Mouse (Mus musculus) midbrain, embryonic 12.5 days (tissue): ENCODE results near the gene Traf3ip1. TPM values are rescaled to one million over a fixed set of nuclear protein-coding genes. Genes with fewer than 3 reads are reported as not detected.

Experiments
- ATAC-seq: fragments of 200-750 bp; cut with Nextera tagmentation; 2 replicates; pipeline ENCODE4 v1.8.0; 2017; ENCODE audit warnings: low read depth, moderate TSS enrichment, moderate library complexity; ENCODE audit not compliant: low FRiP score
- H3K27ac ChIP-seq: fragments of 300-500 bp; sonication (generic); replicated peaks from 2 replicates; pipeline ENCODE4 v1.5.1; 2016; ENCODE audit warnings: mild to moderate bottlenecking
- H3K27me3 ChIP-seq: fragments of 300-500 bp; sonication (generic); 2 replicates; pipeline ENCODE4 v1.6.1; 2016; ENCODE audit warnings: mild to moderate bottlenecking
- H3K36me3 ChIP-seq: fragments of 300-500 bp; sonication (generic); 2 replicates; pipeline ENCODE4 v1.6.1; 2016
- H3K4me1 ChIP-seq: fragments of 300-500 bp; sonication (generic); 2 replicates; pipeline ENCODE4 v1.6.1; 2016
- H3K4me2 ChIP-seq: fragments of 300-500 bp; sonication (generic); replicated peaks from 2 replicates; pipeline ENCODE4 v1.6.1; 2016; ENCODE audit warnings: mild to moderate bottlenecking, moderate library complexity
- H3K4me3 ChIP-seq: fragments of 300-500 bp; sonication (generic); 2 replicates; pipeline ENCODE4 v1.5.1; 2016; ENCODE audit warnings: mild to moderate bottlenecking
- H3K9ac ChIP-seq: fragments of 300-500 bp; sonication (generic); replicated peaks from 2 replicates; pipeline ENCODE4 v1.6.1; 2016; ENCODE audit warnings: mild to moderate bottlenecking, moderate library complexity
- H3K9me3 ChIP-seq: fragments of 300-500 bp; sonication (generic); 2 replicates; pipeline ENCODE4 v1.6.1; 2016; ENCODE audit warnings: mild to moderate bottlenecking
- WGBS: fragments of 180-500 bp; shearing (Covaris S2); methylation state at CpG from one replicate; pipeline ENCODE4 v1.1.7; 2016; 5-methylcytosine and 5-hydroxymethylcytosine counted together
- polyA plus RNA-seq: library from polyadenylated mRNA; unstranded; fragments of >200 nt; fragmentation: Nextera tagmentation; extraction: Ambion mirVana; gene quantifications from 2 replicates; pipeline ENCODE4 v1.2.1, GENCODE M21; 2016

Traf3ip1 gene
- polyA plus RNA-seq, 1 experiment from 2014 or later, result 12.6 TPM

DNA sequence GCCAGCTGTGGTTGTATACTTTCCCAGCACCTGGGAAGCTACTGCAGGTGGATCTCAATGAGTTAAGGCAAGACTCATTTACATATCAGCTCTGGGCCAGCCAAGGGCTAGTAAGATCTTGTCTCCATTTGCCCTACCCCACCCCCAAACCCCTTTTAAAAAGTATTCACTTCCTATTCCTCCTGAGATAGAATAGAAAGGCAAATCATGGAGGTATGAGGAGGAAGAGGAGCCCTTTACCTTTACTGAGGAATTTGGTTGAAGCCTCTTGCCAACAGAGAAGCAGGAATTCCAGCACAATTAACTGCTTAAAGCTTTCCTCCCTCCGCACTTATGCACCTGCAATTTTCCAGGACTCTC, 44.1 kb downstream of the Traf3ip1 start:
- Histone ChIP-seq H3K27me3 (peaks cover 22% of the 10 kb centered on the region), H3K4me2 (no peak overlapping the region), H3K9ac (no peak overlapping the region), H3K4me3 (no peak overlapping the region), H3K36me3 (no peaks in the 10 kb centered on the region), H3K9me3 (no peaks in the 10 kb centered on the region), H3K27ac (no peak overlapping the region), H3K4me1 (peaks cover 12% of the 10 kb centered on the region)
- ATAC-seq, result no peak
- 40% methylated on average over 1 of the region's 1 CpGs for WGBS

DNA sequence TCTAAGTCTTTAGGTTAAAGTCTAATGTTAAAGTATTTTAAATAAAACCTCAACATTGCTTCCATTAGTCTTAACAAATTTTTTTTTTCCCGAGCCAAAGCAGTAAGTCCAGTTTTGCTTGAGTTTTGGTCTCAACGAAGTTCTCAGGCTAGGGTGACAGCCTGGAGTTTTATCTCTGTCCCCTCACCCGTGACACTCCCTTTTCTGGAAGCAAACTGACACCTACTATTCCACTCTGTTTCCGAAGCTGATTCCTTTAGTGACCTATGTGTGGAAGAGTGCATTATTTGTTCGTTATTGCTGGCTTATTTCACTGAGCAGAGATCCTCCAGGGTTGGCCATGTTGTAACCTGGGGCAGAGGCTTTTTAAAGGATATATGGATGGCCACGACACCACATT, 44.8 kb downstream of the Traf3ip1 start:
- Histone ChIP-seq H3K4me2 (peak overlapping the region; percentile 95), H3K27ac (no peak overlapping the region), H3K4me1 (peaks cover 12% of the 10 kb centered on the region), H3K36me3 (peaks cover 2% of the 10 kb centered on the region; the same call in 1 of the 2 replicates), H3K4me3 (peak overlapping the region; percentile 84), H3K9ac (no peak overlapping the region), H3K27me3 (peaks cover 22% of the 10 kb centered on the region), H3K9me3 (no peaks in the 10 kb centered on the region)
- WGBS, result 36% methylated on average over 6 of the region's 6 CpGs
- no peak for ATAC-seq

DNA sequence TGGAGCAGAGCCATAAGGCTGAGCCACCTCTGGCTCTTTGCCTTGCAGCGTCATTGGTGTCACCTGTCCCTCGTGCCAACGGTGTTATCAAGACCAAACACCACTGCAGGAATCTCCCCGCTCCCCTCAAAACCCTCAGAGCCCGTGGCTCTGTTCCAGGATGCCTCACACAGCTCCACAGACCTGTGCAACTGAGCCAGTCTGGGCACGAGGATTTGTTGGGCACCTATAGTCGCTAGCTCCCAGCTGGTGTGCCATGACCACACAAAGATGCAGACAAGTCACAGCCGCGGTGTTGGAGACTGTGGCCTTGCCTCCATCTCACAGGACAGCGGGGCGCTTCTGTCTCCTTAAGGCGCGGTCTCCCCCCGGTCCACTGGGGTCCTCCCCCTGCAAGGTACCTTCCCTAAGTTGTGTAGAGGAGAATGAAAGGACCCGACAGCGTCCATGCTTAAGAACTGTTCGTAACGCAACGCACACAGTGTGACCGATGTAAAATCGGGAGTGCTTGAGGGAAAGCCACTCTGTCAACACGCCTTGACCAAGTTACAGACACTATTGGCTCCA, 45.3 kb downstream of the Traf3ip1 start:
- 3% methylated on average over 22 of the region's 22 CpGs for WGBS
- ATAC-seq, result no peak; the same call in 1 of the 2 replicates

DNA sequence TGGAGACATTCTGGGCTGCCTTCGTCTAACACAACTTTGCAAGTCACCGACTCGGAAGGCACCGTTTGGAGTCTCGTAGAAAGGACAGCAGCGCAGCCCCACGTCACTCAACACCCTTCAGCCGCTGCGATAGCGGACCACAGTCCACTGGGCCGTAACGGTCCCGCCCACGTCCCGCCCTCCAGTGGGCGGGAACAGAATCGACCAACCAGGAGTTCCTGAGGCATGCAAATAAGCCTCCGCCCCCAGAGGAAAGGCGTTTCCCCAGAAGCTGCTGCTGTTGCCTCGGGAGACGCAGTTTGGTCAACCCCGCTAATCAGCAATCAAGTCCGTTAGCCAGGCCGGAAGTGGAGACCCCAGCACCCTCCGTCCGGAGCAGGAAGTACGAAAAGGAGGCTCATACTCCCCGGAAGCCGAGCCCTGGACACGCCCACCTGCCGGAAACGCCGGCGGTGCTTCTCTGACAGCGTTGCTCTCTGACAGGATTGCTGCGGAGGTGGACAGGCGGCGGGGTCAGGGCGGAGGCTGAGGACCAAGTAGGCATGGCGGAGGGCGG, 45.9 kb downstream of the Traf3ip1 start, which contains the start of gene Asb1:
Gene Asb1 (plus strand): TSS at position 274 of the 556 bp plus-strand sequence.
- Histone ChIP-seq H3K4me1 (peaks cover 12% of the 10 kb centered on the region), H3K9me3 (no peaks in the 10 kb centered on the region), H3K4me3 (peak within 1 kb of the TSS; percentile 84), H3K36me3 (peaks cover 13% of the 10 kb centered on the region), H3K27ac (peak within 1 kb of the TSS; percentile 73), H3K27me3 (peaks cover 22% of the 10 kb centered on the region), H3K4me2 (peak within 1 kb of the TSS; percentile 95), H3K9ac (peak within 1 kb of the TSS; percentile 87)
- ATAC-seq, result peak; percentile 97
- WGBS, result under 1% methylated on average over 39 of the region's 41 CpGs

More for the DNA sequence above, 45.3 kb downstream of the Traf3ip1 start:
- H3K4me3 ChIP-seq, result peak overlapping the region; percentile 84
- peaks cover 12% of the 10 kb centered on the region for H3K4me1 ChIP-seq
- H3K9me3 ChIP-seq, result no peaks in the 10 kb centered on the region
- H3K9ac ChIP-seq, result peak overlapping the region; percentile 49
- H3K4me2 ChIP-seq, result peak overlapping the region; percentile 95
- H3K27me3 ChIP-seq, result peaks cover 22% of the 10 kb centered on the region
- H3K27ac ChIP-seq, result 0 out of 2 replicates have a peak overlapping the region, but pooled peaks have one; percentile 73
- peaks cover 8% of the 10 kb centered on the region; the same call in 1 of the 2 replicates for H3K36me3 ChIP-seq

DNA sequence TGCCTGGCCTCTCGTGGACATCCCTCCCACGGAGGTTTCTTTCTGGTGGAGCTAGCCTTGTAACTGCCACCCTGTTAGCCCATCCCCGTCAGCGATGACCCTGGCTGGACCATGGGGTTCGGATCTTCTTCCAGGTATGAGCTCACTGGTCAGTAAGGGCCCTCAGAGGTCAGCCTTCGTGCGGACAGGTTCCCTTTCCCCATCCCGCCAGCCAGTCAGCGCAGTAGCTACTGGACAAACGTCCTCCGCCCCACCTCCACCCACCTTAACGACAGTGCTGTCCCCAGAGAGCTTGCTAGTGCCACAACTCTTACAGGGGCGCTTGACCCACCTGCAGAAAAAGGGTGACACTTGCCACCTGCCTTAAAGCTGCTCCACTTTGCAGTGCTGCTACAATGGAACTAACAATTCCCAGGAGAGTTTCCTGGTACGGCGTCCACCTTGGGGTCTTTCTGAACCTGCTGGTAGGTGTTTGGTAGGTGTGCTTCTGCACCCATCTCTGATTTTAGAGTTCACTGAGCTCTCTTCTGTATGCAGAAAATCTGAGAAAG, 46.7 kb downstream of the Traf3ip1 start:
- Histone ChIP-seq H3K27ac (peak overlapping the region; percentile 73), H3K36me3 (peaks cover 15% of the 10 kb centered on the region), H3K4me2 (peak overlapping the region; percentile 95), H3K4me3 (peak overlapping the region; percentile 84), H3K27me3 (peaks cover 22% of the 10 kb centered on the region), H3K4me1 (peaks cover 12% of the 10 kb centered on the region), H3K9me3 (no peaks in the 10 kb centered on the region), H3K9ac (peak overlapping the region; percentile 87)
- 14% methylated on average over 15 of the region's 15 CpGs for WGBS
- ATAC-seq, result no peak; the same call in none of the 2 replicates

DNA sequence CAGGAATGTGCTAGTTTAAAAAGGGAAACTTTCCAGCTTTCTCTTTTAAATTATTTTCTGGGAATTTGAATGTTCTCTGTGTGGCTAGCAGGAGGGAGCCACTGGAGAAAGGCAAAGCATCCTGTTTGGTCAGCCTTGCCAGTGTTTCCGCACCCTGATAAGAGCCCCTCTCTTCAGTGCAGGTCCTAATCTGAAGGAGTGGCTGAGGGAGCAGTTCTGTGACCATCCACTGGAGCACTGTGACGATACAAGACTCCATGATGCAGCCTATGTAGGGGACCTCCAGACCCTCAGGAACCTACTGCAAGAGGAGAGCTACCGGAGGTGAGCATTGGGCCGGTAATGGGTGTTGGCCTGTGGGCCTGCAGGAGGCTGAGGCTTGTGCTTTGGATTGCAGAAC, 49.5 kb downstream of the Traf3ip1 start:
- no peaks in the 10 kb centered on the region for H3K9me3 ChIP-seq
- H3K27me3 ChIP-seq, result peaks cover 11% of the 10 kb centered on the region
- no peak overlapping the region for H3K9ac ChIP-seq
- H3K36me3 ChIP-seq, result peaks cover 26% of the 10 kb centered on the region
- no peak overlapping the region for H3K4me2 ChIP-seq
- no peak overlapping the region for H3K27ac ChIP-seq
- no peak for ATAC-seq
- no peak overlapping the region for H3K4me3 ChIP-seq
- H3K4me1 ChIP-seq, result peaks cover 26% of the 10 kb centered on the region
- 86% methylated on average over 4 of the region's 4 CpGs for WGBS

DNA sequence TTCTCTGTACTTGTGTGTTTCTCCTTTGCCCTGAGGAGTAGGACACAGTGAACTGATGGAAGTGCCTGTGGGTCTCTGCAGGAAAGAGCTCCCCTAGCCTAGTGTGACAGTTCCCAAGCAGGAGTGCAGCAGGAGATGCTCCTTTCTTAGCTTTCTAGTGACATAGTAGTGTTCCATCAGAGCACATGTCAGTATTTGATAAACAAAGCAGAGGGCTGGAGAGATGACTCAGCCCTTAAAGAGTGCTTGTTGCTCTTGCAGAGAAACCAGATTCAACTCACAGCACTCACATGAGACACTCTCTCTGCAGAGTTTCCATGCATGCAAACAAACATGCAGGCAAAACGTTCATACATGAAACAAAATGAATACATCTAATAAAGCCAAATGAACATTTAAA, 50.8 kb downstream of the Traf3ip1 start:
- WGBS, result 83% methylated on average over 1 of the region's 1 CpGs
- H3K9me3 ChIP-seq, result no peaks in the 10 kb centered on the region
- ATAC-seq, result no peak
- peaks cover 26% of the 10 kb centered on the region for H3K36me3 ChIP-seq
- no peak overlapping the region for H3K27ac ChIP-seq
- peaks cover 26% of the 10 kb centered on the region for H3K4me1 ChIP-seq
- H3K27me3 ChIP-seq, result 0 out of 2 replicates have a peak, but pooled peaks cover 3% of the 10 kb centered on the region
- H3K4me2 ChIP-seq, result no peak overlapping the region
- H3K9ac ChIP-seq, result no peak overlapping the region
- H3K4me3 ChIP-seq, result no peak overlapping the region

DNA sequence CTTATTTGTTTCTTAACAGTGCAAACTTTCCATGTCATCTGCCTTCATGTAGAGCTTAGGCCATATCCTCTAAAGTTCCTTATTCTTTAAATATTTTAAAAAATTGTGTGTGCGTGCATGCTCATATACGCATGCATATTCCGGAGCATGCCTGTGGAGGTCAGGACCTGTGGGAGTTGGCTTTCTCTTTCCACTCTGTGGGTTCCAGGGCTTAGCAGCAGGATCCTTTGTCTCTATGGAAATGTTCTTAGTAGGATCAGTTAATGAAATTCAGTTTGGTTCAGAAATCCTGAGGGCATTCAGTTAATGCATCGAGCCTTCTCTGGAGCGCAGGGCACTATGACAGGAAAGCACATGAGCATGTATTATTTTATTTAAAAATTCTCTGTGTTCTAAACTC, 53.1 kb downstream of the Traf3ip1 start:
- H3K27me3 ChIP-seq, result 0 out of 2 replicates have a peak, but pooled peaks cover 3% of the 10 kb centered on the region
- H3K4me2 ChIP-seq, result no peak overlapping the region
- H3K4me3 ChIP-seq, result no peak overlapping the region
- peaks cover 14% of the 10 kb centered on the region for H3K4me1 ChIP-seq
- peaks cover 33% of the 10 kb centered on the region for H3K36me3 ChIP-seq
- WGBS, result 16% methylated on average over 5 of the region's 5 CpGs
- no peaks in the 10 kb centered on the region for H3K9me3 ChIP-seq
- H3K27ac ChIP-seq, result no peak overlapping the region; the same call in 1 of the 2 replicates
- ATAC-seq, result peak; percentile 52
- H3K9ac ChIP-seq, result no peak overlapping the region

DNA sequence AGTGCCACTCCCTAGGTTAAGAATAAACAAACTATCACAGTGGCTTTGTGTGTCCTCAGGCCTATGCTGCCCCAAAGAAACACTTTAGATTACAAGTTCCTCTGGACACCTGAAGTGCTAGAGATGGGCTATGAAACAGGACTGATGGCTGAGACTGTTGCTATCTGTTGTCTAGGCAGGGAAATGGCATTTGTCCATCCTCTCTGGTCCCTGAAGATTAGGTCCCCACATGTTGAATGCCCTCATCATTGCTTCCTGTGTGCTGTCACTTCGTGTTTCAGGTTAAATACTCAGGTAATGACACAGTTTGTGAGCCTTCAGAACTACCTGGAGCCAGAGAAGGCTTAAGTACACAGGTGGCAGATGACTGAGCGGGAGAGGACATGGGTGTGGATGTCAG, 54.6 kb downstream of the Traf3ip1 start:
- 89% methylated on average over 2 of the region's 2 CpGs for whole genome bisulfite sequencing
- ATAC-seq, result no peak
- no peak overlapping the region for H3K4me2 ChIP-seq
- H3K4me3 ChIP-seq, result no peak overlapping the region
- no peak overlapping the region for H3K9ac ChIP-seq
- H3K4me1 ChIP-seq, result peaks cover 14% of the 10 kb centered on the region
- H3K36me3 ChIP-seq, result peaks cover 44% of the 10 kb centered on the region
- no peaks in the 10 kb centered on the region for H3K9me3 ChIP-seq
- no peak overlapping the region for H3K27ac ChIP-seq
- H3K27me3 ChIP-seq, result 0 out of 2 replicates have a peak, but pooled peaks cover 3% of the 10 kb centered on the region

DNA sequence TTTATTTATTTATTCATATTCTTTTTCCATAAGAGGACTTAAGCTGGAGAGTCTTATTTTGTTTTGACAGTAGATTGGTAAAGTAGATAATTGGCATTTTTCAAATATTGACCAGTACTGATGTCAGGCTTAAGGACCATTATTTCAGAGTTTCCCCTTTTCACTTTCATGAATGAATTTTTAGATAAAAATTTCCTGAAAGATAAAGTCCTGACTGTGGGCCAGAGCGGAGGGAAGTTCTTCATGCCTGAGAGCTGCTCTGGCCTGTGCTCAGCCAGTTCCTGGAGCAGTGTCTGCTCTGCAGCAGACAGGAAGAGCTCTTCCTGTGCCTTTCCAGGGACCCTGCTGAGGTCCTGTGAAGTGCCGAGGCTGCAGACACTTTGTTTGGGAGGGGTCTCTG, 62.7 kb downstream of the Traf3ip1 start:
- ATAC-seq, result no peak
- Histone ChIP-seq H3K36me3 (peaks cover 41% of the 10 kb centered on the region), H3K4me1 (no peaks in the 10 kb centered on the region), H3K9ac (no peak overlapping the region), H3K27ac (no peak overlapping the region), H3K27me3 (no peaks in the 10 kb centered on the region), H3K4me3 (no peak overlapping the region), H3K9me3 (no peaks in the 10 kb centered on the region), H3K4me2 (no peak overlapping the region)
- 63% methylated on average over 2 of the region's 2 CpGs for WGBS

DNA sequence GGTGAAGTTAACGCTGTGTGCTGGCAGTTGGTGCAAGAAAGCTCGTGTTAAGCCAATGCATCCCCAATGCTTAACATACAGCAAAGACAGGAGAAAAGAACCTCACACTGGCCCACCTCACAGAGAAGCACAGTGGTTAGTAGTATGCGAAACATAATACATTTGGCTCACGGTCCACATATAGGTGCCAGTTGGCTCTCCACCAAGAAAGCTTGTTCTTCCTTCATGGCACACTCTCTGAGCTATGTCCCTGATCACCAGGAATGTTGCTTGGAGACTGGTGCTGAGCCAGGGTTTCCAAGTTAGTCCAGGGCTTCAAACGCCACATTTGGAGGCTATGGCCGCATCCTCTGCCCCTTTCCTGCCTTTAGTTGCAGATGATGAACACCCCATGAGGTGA, 66.8 kb downstream of the Traf3ip1 start:
- no peak for ATAC-seq
- Histone ChIP-seq H3K9ac (no peak overlapping the region), H3K4me1 (no peaks in the 10 kb centered on the region), H3K4me2 (no peak overlapping the region), H3K4me3 (no peak overlapping the region), H3K36me3 (0 out of 2 replicates have a peak, but pooled peaks cover 9% of the 10 kb centered on the region), H3K27me3 (no peaks in the 10 kb centered on the region), H3K27ac (no peak overlapping the region), H3K9me3 (no peaks in the 10 kb centered on the region)
- 90% methylated on average over 6 of the region's 6 CpGs for WGBS

DNA sequence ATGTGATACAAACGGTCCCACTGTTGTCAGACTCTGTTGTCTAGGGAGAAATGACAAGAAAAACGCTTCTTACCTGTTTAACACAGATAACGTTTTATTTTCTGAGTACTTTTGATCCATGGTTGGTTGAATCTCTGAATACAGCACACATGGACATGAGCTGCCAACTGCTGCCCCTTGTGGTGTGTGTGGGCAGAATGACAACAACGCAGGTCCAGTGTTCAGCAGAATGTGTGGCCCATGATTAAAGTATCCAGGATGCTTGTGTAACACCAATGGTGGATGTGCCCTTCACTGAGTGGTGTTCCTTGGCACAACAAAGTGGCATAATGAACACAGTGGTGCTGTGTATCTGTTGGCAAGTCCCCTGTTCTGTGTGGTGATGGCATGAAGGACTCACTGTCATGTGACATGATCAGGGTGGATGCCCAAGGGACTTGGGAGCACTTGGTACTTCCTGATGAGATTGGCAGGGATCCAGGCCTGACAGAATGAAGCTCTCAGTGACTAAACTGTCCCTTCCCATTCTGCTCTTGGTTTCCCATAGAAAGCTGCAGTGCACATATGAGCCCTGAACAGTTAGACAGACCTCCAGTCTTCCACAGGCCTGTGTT, 68.6 kb downstream of the Traf3ip1 start:
- ATAC-seq, result no peak
- Histone ChIP-seq H3K36me3 (no peaks in the 10 kb centered on the region), H3K27ac (no peak overlapping the region), H3K9ac (no peak overlapping the region), H3K4me1 (no peaks in the 10 kb centered on the region), H3K27me3 (no peaks in the 10 kb centered on the region), H3K4me2 (no peak overlapping the region), H3K4me3 (no peak overlapping the region), H3K9me3 (no peaks in the 10 kb centered on the region)
- WGBS, result 86% methylated on average over 4 of the region's 4 CpGs
